Mouse (Mus musculus): ENCODE results near the gene AF067063. TPM values are rescaled to one million over a fixed set of nuclear protein-coding genes. Genes with fewer than 3 reads are reported as not detected.

AF067063 gene
- total RNA-seq, 4 experiments from 2014 or later: not detected

Other genes with a start within 250 kb of the AF067063 start
- 1 to 10 TPM; 1.1 to 1.7 (median 1.3) TPM for gene Ccl28, start 206.4 kb downstream of the AF067063 start, total RNA-seq (2022)
- 100 to 1,000 TPM; 247 to 305 (median 289) TPM for gene Hmgcs1, start 139.8 kb downstream of the AF067063 start, total RNA-seq (2022)
- 10 to 100 TPM; 13.8 to 19.8 (median 14.5) TPM for gene Nim1k, start 74.3 kb downstream of the AF067063 start, total RNA-seq (2022)
- 10 to 100 TPM; 42.4 to 45.3 (median 44.6) TPM for gene Zfp131, start 39.3 kb downstream of the AF067063 start, total RNA-seq (2022)
- under 1 TPM in 1 of 4 experiments, not detected in 3; 0.93 TPM for gene D13Ertd608e, start 5.8 kb upstream of the AF067063 start, total RNA-seq (2022)
- gene Tcstv1, start 64.6 kb upstream of the AF067063 start, total RNA-seq (2022): not detected
- not detected for gene Gm21761, start 99.1 kb upstream of the AF067063 start, total RNA-seq (2022)
- not detected for gene B020031M17Rik, start 120.6 kb upstream of the AF067063 start, total RNA-seq (2022)
- not detected for gene Gm36079, start 196.8 kb upstream of the AF067063 start, total RNA-seq (2022)
- not detected for gene Gm21188, start 222.0 kb upstream of the AF067063 start, total RNA-seq (2022)

Measured in left cerebral cortex, adult 8-10 months (tissue).